Mouse (Mus musculus): ENCODE data around the gene Ms4a10. TPM values are rescaled to one million over a fixed set of nuclear protein-coding genes. Genes with fewer than 3 reads are reported as not detected.

Gene Ms4a10
- polyA plus RNA-seq, 1 experiment from 2014 or later = not detected

GRCm38 (mm10) chr19:10947219-10947618 lies 27.3 kb downstream of the Ms4a10 start:
- H3K4me1 ChIP-seq (replicated peaks; ENCODE audit: control insufficient read depth, insufficient read depth, low read length) = peaks cover 26% of the 10 kb centered on the region
- whole genome bisulfite sequencing = 78% methylated on average over 5 of the region's 5 CpGs
- peak overlapping the region; percentile 85 for H3K9ac ChIP-seq (ENCODE audit: low read length)
- H3K4me2 ChIP-seq (ENCODE audit: low read depth, low read length) = peak overlapping the region; percentile 100
- peaks cover 28% of the 10 kb centered on the region for H3K36me3 ChIP-seq (ENCODE audit: control insufficient read depth, insufficient read depth, low read length)
- no peak for ATAC-seq (ENCODE audit: low read depth)
- peak overlapping the region; percentile 77 for H3K4me3 ChIP-seq (ENCODE audit: low read length)
- H3K27ac ChIP-seq (ENCODE audit: low read length) = no peak overlapping the region
- H3K27me3 ChIP-seq (ENCODE audit: control insufficient read depth, insufficient read depth, low read depth, low read length) = no peaks in the 10 kb centered on the region
- no peaks in the 10 kb centered on the region for H3K9me3 ChIP-seq (ENCODE audit: control insufficient read depth, low read length)

GRCm38 (mm10) chr19:10946506-10946905 lies 28.0 kb downstream of the Ms4a10 start:
- H3K4me1 ChIP-seq (replicated peaks; ENCODE audit: control insufficient read depth, insufficient read depth, low read length) = peaks cover 21% of the 10 kb centered on the region
- no peak overlapping the region; the same call in 1 of the 2 replicates for H3K9ac ChIP-seq (ENCODE audit: low read length)
- 73% methylated on average over 3 of the region's 3 CpGs for WGBS
- H3K4me2 ChIP-seq (ENCODE audit: low read depth, low read length) = peak overlapping the region; percentile 100; the same call in 1 of the 2 replicates
- H3K27me3 ChIP-seq (ENCODE audit: control insufficient read depth, insufficient read depth, low read depth, low read length) = no peaks in the 10 kb centered on the region
- no peak overlapping the region for H3K27ac ChIP-seq (ENCODE audit: low read length)
- ATAC-seq (ENCODE audit: low read depth) = no peak
- no peak overlapping the region for H3K4me3 ChIP-seq (ENCODE audit: low read length)
- H3K9me3 ChIP-seq (ENCODE audit: control insufficient read depth, low read length) = no peaks in the 10 kb centered on the region
- H3K36me3 ChIP-seq (ENCODE audit: control insufficient read depth, insufficient read depth, low read length) = peaks cover 33% of the 10 kb centered on the region

- Histone ChIP-seq H3K27me3 (ENCODE audit: control insufficient read depth, insufficient read depth, low read depth, low read length) (no peaks in the 10 kb centered on the region), H3K9ac (ENCODE audit: low read length) (no peak overlapping the region), H3K9me3 (ENCODE audit: control insufficient read depth, low read length) (no peaks in the 10 kb centered on the region), H3K4me1 (replicated peaks; ENCODE audit: control insufficient read depth, insufficient read depth, low read length) (peaks cover 32% of the 10 kb centered on the region), H3K36me3 (ENCODE audit: control insufficient read depth, insufficient read depth, low read length) (peaks cover 33% of the 10 kb centered on the region), H3K4me2 (ENCODE audit: low read depth, low read length) (no peak overlapping the region), H3K4me3 (ENCODE audit: low read length) (no peak overlapping the region), H3K27ac (ENCODE audit: low read length) (no peak overlapping the region)
- ATAC-seq (ENCODE audit: low read depth) = no peak
- 82% methylated on average over 3 of the region's 3 CpGs for WGBS
Observed at GRCm38 (mm10) chr19:10943955-10944354, 30.5 kb downstream of the Ms4a10 start.

- Histone ChIP-seq H3K9me3 (ENCODE audit: control insufficient read depth, low read length) (no peaks in the 10 kb centered on the region), H3K4me3 (ENCODE audit: low read length) (peak overlapping the region; percentile 40), H3K4me1 (replicated peaks; ENCODE audit: control insufficient read depth, insufficient read depth, low read length) (peaks cover 13% of the 10 kb centered on the region), H3K9ac (ENCODE audit: low read length) (peak overlapping the region; percentile 62), H3K4me2 (ENCODE audit: low read depth, low read length) (peak overlapping the region; percentile 90), H3K27ac (ENCODE audit: low read length) (no peak overlapping the region), H3K27me3 (ENCODE audit: control insufficient read depth, insufficient read depth, low read depth, low read length) (no peaks in the 10 kb centered on the region; the same call in 1 of the 2 replicates), H3K36me3 (ENCODE audit: control insufficient read depth, insufficient read depth, low read length) (peaks cover 33% of the 10 kb centered on the region)
- ATAC-seq (ENCODE audit: low read depth) = peak; percentile 75
- 3% methylated on average over 40 of the region's 40 CpGs for WGBS
Observed at GRCm38 (mm10) chr19:10940801-10941457, 33.5 kb downstream of the Ms4a10 start.

- peak; percentile 87 for ATAC-seq (ENCODE audit: low read depth)
- Histone ChIP-seq H3K9me3 (ENCODE audit: control insufficient read depth, low read length) (no peaks in the 10 kb centered on the region), H3K4me2 (ENCODE audit: low read depth, low read length) (peak overlapping the region; percentile 90), H3K4me1 (replicated peaks; ENCODE audit: control insufficient read depth, insufficient read depth, low read length) (peaks cover 13% of the 10 kb centered on the region), H3K4me3 (ENCODE audit: low read length) (peak overlapping the region; percentile 40), H3K9ac (ENCODE audit: low read length) (peak overlapping the region; percentile 62), H3K27ac (ENCODE audit: low read length) (no peak overlapping the region), H3K27me3 (ENCODE audit: control insufficient read depth, insufficient read depth, low read depth, low read length) (no peaks in the 10 kb centered on the region; the same call in 1 of the 2 replicates), H3K36me3 (ENCODE audit: control insufficient read depth, insufficient read depth, low read length) (peaks cover 33% of the 10 kb centered on the region)
- WGBS = 16% methylated on average over 37 of the region's 37 CpGs
Observed at GRCm38 (mm10) chr19:10940097-10940800, 34.2 kb downstream of the Ms4a10 start.

- H3K36me3 ChIP-seq (ENCODE audit: control insufficient read depth, insufficient read depth, low read length) = peaks cover 20% of the 10 kb centered on the region
- no peak overlapping the region for H3K9ac ChIP-seq (ENCODE audit: low read length)
- H3K4me1 ChIP-seq (replicated peaks; ENCODE audit: control insufficient read depth, insufficient read depth, low read length) = peaks cover 13% of the 10 kb centered on the region
- H3K27me3 ChIP-seq (ENCODE audit: control insufficient read depth, insufficient read depth, low read depth, low read length) = no peaks in the 10 kb centered on the region; the same call in 1 of the 2 replicates
- no peak overlapping the region for H3K4me2 ChIP-seq (ENCODE audit: low read depth, low read length)
- no peak overlapping the region for H3K4me3 ChIP-seq (ENCODE audit: low read length)
- H3K9me3 ChIP-seq (ENCODE audit: control insufficient read depth, low read length) = no peaks in the 10 kb centered on the region
- H3K27ac ChIP-seq (ENCODE audit: low read length) = no peak overlapping the region
- ATAC-seq (ENCODE audit: low read depth) = no peak
- WGBS = 15% methylated on average over 3 of the region's 3 CpGs
Observed at GRCm38 (mm10) chr19:10938771-10939170, 35.7 kb downstream of the Ms4a10 start.

- no peaks in the 10 kb centered on the region for H3K9me3 ChIP-seq (ENCODE audit: control insufficient read depth, low read length)
- WGBS = 26% methylated on average over 5 of the region's 5 CpGs
- no peak for ATAC-seq (ENCODE audit: low read depth)
Observed at GRCm38 (mm10) chr19:10937110-10937563, 37.3 kb downstream of the Ms4a10 start, which contains the start of gene Ptgdr2. Gene Ptgdr2 (plus strand): TSS chr19:10937160.

GRCm38 (mm10) chr19:10936077-10936476 lies 38.4 kb downstream of the Ms4a10 start:
- Histone ChIP-seq H3K4me3 (ENCODE audit: low read length) (no peak overlapping the region), H3K27ac (ENCODE audit: low read length) (no peak overlapping the region), H3K4me2 (ENCODE audit: low read depth, low read length) (no peak overlapping the region), H3K9ac (ENCODE audit: low read length) (no peak overlapping the region), H3K27me3 (ENCODE audit: control insufficient read depth, insufficient read depth, low read depth, low read length) (no peaks in the 10 kb centered on the region; the same call in 1 of the 2 replicates), H3K9me3 (ENCODE audit: control insufficient read depth, low read length) (no peaks in the 10 kb centered on the region), H3K36me3 (ENCODE audit: control insufficient read depth, insufficient read depth, low read length) (no peaks in the 10 kb centered on the region), H3K4me1 (replicated peaks; ENCODE audit: control insufficient read depth, insufficient read depth, low read length) (peaks cover 9% of the 10 kb centered on the region)
- ATAC-seq (ENCODE audit: low read depth) = no peak
- 83% methylated on average over 5 of the region's 5 CpGs for WGBS

More at GRCm38 (mm10) chr19:10937110-10937563, 37.3 kb downstream of the Ms4a10 start, which contains the start of gene Ptgdr2:
- H3K27ac ChIP-seq (ENCODE audit: low read length) = no peak within 1 kb of the TSS
- no peak within 1 kb of the TSS for H3K4me3 ChIP-seq (ENCODE audit: low read length)
- H3K4me1 ChIP-seq (replicated peaks; ENCODE audit: control insufficient read depth, insufficient read depth, low read length) = peaks cover 13% of the 10 kb centered on the region
- H3K4me2 ChIP-seq (ENCODE audit: low read depth, low read length) = no peak within 1 kb of the TSS
- H3K27me3 ChIP-seq (ENCODE audit: control insufficient read depth, insufficient read depth, low read depth, low read length) = no peaks in the 10 kb centered on the region; the same call in 1 of the 2 replicates
- no peak within 1 kb of the TSS for H3K9ac ChIP-seq (ENCODE audit: low read length)
- H3K36me3 ChIP-seq (ENCODE audit: control insufficient read depth, insufficient read depth, low read length) = peaks cover 4% of the 10 kb centered on the region; the same call in 1 of the 2 replicates

- H3K4me2 ChIP-seq (ENCODE audit: low read depth, low read length) = no peak overlapping the region
- H3K36me3 ChIP-seq (ENCODE audit: control insufficient read depth, insufficient read depth, low read length) = no peaks in the 10 kb centered on the region
- WGBS = 39% methylated on average over 5 of the region's 5 CpGs
- H3K27me3 ChIP-seq (ENCODE audit: control insufficient read depth, insufficient read depth, low read depth, low read length) = no peaks in the 10 kb centered on the region; the same call in 1 of the 2 replicates
- H3K27ac ChIP-seq (ENCODE audit: low read length) = no peak overlapping the region
- no peaks in the 10 kb centered on the region for H3K9me3 ChIP-seq (ENCODE audit: control insufficient read depth, low read length)
- ATAC-seq (ENCODE audit: low read depth) = no peak
- H3K9ac ChIP-seq (ENCODE audit: low read length) = no peak overlapping the region
- no peak overlapping the region for H3K4me3 ChIP-seq (ENCODE audit: low read length)
- no peaks in the 10 kb centered on the region for H3K4me1 ChIP-seq (replicated peaks; ENCODE audit: control insufficient read depth, insufficient read depth, low read length)
Observed at GRCm38 (mm10) chr19:10935029-10935428, 39.4 kb downstream of the Ms4a10 start.

All from lung, embryonic 16.5 days (tissue).